Mouse (Mus musculus) cortical plate, adult 2 months (tissue): ENCODE data around the gene Lrrc74a. TPM values are rescaled to one million over a fixed set of nuclear protein-coding genes. Genes with fewer than 3 reads are reported as not detected.

Experiments used
- H3K27ac ChIP-seq: fragments of 200-500 bp; 2 replicates; pipeline ENCODE4 v1.5.1; 2012; ENCODE audit warnings: low read length, control low read depth, inconsistent platforms; ENCODE audit not compliant: insufficient read depth
- H3K4me1 ChIP-seq: fragments of 200-500 bp; 2 replicates; pipeline ENCODE4 v1.6.1; 2011; ENCODE audit warnings: low read length; ENCODE audit not compliant: control insufficient read depth, insufficient read depth
- H3K4me3 ChIP-seq: fragments of 200-500 bp; 2 replicates; pipeline ENCODE4 v1.5.1; 2011; ENCODE audit warnings: mild to moderate bottlenecking, low read length, control low read depth; ENCODE audit not compliant: insufficient read depth
- CTCF ChIP-seq: fragments of 200-500 bp; IDR thresholded peaks from 2 replicates; pipeline ENCODE4 v1.5.1; 2011; ENCODE audit warnings: mild to moderate bottlenecking, control low read depth, low read length; ENCODE audit not compliant: insufficient read depth; ENCODE audit errors: extremely low read depth
- POLR2A ChIP-seq: fragments of 200-500 bp; IDR thresholded peaks from 2 replicates; pipeline ENCODE4 v1.6.1; 2011; ENCODE audit warnings: mild to moderate bottlenecking, low read length, control low read depth; ENCODE audit not compliant: insufficient read depth; ENCODE audit errors: extremely low read depth
- polyA plus RNA-seq: library from polyadenylated mRNA; depleted of rRNA; stranded (reverse); fragments of >200 nt; gene quantifications from 2 replicates; pipeline ENCODE4 v1.2.3, GENCODE M21; 2012

Gene Lrrc74a
- polyA plus RNA-seq, 1 experiment = not detected

- TF ChIP-seq POLR2A = no peak
- no peak for TF ChIP-seq CTCF
- Histone ChIP-seq H3K4me3 (no peak overlapping the region), H3K4me1 (no peaks in the 10 kb centered on the region), H3K27ac (no peak overlapping the region)
Measured at GRCm38 (mm10) chr12:86776341-86776860, 42.2 kb downstream of the Lrrc74a start.

GRCm38 (mm10) chr12:86778531-86778930, 44.4 kb downstream of the Lrrc74a start:
- Histone ChIP-seq H3K4me1 (no peaks in the 10 kb centered on the region), H3K27ac (no peak overlapping the region), H3K4me3 (no peak overlapping the region)
- no peak for TF ChIP-seq POLR2A
- TF ChIP-seq CTCF = no peak

GRCm38 (mm10) chr12:86779206-86779989, 45.2 kb downstream of the Lrrc74a start:
- Histone ChIP-seq H3K4me1 (no peaks in the 10 kb centered on the region), H3K27ac (no peak overlapping the region), H3K4me3 (no peak overlapping the region)
- TF ChIP-seq CTCF (peak; percentile 22; the same call in 1 of the 2 replicates), POLR2A (no peak)

- H3K27ac ChIP-seq = no peak overlapping the region
- H3K4me3 ChIP-seq = no peak overlapping the region
- H3K4me1 ChIP-seq = peaks cover 5% of the 10 kb centered on the region
- TF ChIP-seq CTCF (no peak), POLR2A (no peak)
Measured at GRCm38 (mm10) chr12:86781654-86782202, 47.6 kb downstream of the Lrrc74a start.

- peaks cover 11% of the 10 kb centered on the region for H3K4me1 ChIP-seq
- no peak overlapping the region for H3K27ac ChIP-seq
- no peak overlapping the region for H3K4me3 ChIP-seq
- TF ChIP-seq POLR2A (no peak), CTCF (no peak)
Measured at GRCm38 (mm10) chr12:86786149-86787019, 52.2 kb downstream of the Lrrc74a start.

- Histone ChIP-seq H3K4me3 (no peak overlapping the region), H3K4me1 (peaks cover 11% of the 10 kb centered on the region), H3K27ac (no peak overlapping the region)
- TF ChIP-seq POLR2A = no peak
- TF ChIP-seq CTCF = no peak
Measured at GRCm38 (mm10) chr12:86787020-86787553, 52.9 kb downstream of the Lrrc74a start.

- Histone ChIP-seq H3K4me3 (no peak overlapping the region), H3K4me1 (peaks cover 11% of the 10 kb centered on the region), H3K27ac (no peak overlapping the region)
- TF ChIP-seq POLR2A (no peak), CTCF (no peak)
Measured at GRCm38 (mm10) chr12:86790100-86790848, 56.1 kb downstream of the Lrrc74a start.

GRCm38 (mm10) chr12:86790849-86791127, 56.6 kb downstream of the Lrrc74a start:
- H3K4me1 ChIP-seq = peaks cover 11% of the 10 kb centered on the region
- no peak overlapping the region for H3K4me3 ChIP-seq
- H3K27ac ChIP-seq = no peak overlapping the region
- TF ChIP-seq CTCF = no peak
- TF ChIP-seq POLR2A = no peak

GRCm38 (mm10) chr12:86791987-86792386, 57.8 kb downstream of the Lrrc74a start:
- Histone ChIP-seq H3K4me3 (no peak overlapping the region), H3K27ac (no peak overlapping the region), H3K4me1 (peaks cover 6% of the 10 kb centered on the region)
- TF ChIP-seq POLR2A = no peak
- TF ChIP-seq CTCF = no peak
